Mouse (Mus musculus): ENCODE data around the gene Dgkh.

Dgkh gene

DNA sequence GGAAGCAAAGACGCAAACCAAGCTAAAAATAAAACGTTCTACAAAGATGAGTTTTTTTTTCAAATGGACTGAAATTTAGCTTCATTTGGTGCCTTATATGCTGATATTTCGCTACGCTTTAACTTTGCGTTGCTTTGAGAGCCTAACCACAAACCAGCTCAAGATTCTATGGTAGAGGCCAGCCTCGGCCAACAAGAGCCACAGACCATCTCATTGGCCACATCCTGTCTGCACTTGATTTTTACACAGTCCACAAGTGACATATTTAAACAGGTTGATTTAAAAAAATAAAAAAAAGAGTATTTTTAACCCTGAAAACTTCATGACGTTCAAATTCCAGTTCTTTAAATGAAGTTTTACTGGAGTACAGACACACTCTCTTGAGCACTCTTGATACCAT lies 16.5 kb downstream of the Dgkh start:
- DNase-seq, result no peak

DNA sequence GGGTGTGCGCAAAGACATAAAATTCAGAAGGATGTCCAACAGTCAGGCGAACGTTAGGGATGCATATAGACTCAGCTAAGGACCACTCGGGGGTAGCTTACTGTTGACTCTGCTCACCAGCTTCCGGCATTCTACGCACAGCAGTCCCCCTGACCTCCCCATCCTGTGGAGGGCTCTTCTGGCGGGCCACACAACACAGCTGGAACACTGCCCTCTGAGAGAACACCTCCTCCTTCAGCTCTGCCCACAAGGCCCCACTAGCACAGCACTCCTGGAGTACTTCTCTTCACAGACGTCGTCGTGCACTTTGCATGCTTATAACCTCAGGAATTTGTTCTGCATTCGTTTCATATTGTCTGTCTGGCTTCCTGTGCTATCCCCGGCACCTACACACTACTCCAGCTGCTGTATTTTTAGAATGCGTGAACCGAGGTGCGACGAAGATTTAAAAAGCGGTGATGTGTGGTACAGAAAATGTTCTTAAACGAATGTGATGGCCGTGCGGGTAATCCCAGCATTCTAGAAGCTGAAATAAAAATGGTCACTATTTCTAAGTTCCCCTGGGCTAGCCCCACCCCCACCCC lies 19.9 kb downstream of the Dgkh start:
- DNase-seq, result no peak

- no peak for DNase-seq
Measured at GRCm38 (mm10) chr14:78710647-78711046, 21.9 kb downstream of the Dgkh start.

GRCm38 (mm10) chr14:78705616-78706015 lies 27.0 kb downstream of the Dgkh start:
- no peak for DNase-seq

DNA sequence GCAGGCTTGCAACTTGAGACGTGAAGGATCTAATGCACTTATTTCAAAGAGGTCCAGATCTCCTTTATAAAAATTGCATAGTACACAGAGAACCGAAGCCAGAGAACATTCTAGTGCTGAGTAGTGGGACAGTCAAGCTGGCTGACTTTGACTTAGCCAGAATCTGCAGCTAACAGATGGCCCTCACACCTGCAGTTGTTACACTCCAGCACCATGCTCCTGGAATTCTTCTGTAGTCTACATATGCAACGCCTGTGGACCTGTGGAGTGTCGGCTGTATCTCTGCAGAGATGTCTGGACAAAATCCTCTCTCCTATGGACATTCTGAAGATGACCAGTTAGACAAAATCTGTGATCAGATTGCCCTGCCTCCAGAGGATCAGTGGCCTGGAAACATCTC lies 28.6 kb downstream of the Dgkh start:
- no peak for DNase-seq

DNA sequence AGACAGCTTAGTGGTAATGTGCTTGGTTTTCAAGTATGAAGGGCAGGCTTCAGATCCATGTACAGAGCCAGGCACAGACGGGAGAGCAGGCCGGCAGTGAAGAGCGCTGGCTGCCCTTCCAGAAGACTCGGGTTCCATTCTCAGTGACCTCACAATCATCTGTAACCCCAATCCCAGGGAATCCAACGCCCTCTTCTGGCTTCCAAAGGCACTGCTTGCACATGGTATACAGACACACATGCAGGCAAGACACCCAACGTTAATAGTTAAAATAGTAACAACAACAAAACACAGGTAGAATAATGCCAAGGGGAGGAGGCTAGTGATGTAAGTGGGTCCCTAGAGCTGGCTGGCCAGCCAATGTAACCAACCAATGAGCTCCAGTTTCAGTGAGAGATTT lies 29.2 kb downstream of the Dgkh start:
- no peak for DNase-seq

DNA sequence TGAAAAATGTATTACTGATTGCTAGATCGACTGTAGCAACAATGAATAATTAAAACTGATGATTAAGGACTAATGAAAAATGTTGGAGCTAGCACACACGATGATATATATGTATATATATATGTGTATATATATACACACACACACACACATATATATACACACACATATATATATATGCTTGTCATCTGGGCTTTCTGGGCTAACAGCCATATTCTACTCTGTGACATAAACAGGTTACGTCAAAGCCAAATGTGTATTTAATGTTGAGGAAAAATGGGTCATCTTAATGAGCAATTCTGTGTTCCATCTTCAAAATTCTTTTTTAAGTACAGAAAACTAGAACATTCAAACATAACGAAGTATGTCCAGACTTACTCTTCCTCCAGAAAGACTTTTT lies 30.5 kb downstream of the Dgkh start:
- DNase-seq, result no peak

DNA sequence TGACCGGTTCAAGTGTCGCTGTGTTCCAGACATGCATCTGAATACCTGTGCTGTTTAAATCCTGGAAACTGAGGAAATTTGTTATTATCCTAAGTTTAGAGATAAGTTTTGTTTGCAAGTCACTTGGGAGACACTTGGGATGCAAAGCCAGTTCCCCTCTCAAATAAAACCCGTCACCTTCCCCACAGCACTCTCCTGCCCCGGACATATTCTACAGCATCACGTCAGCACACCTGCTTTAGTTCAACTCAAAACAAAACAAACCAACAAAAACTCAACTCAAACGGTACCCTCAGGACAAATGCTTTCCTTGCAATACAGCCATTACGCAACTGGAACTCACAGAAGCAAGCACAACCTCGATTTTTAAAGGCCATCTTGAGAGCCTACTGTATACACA lies 31.1 kb downstream of the Dgkh start:
- no peak for DNase-seq

DNA sequence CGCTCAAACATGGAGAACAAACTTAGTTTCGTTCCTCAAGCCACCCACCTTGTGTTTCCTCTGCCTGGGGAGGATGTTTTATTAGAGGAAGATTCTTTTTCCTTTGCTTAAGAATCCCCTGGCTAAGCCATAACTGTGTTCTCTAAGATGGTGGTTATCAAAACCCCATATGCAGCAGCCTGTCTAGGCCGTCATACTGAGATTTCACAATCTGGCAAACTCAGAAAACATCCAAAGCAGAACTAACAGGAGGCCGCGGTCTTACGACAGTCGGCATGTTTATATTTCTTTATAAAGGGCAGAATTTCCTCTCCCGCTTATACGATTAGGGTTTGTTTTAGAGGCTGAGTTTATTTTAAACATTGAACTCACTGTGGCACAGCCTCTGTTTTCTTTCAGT lies 31.5 kb downstream of the Dgkh start:
- DNase-seq, result no peak

DNA sequence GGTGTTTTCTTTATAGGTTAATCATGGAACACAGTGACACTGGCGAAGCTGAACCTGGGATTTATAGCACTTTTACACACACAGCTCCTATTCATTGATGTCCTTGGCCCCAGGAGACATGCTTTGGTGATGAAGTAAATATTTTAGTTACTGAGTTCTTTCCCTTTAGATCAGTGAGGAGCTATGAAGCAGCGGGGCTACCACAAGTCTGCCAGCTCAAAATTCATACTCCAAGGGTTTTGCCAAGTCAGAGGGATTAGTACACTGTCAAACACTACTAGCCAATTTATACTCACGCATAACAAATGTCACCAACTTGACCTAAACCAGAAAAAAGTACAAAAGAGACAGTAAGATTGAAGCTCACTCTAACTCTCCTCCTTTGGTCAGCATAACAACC lies 32.9 kb downstream of the Dgkh start:
- DNase-seq, result no peak

- DNase-seq, result no peak
Measured at GRCm38 (mm10) chr14:78699196-78699595, 33.4 kb downstream of the Dgkh start.

DNA sequence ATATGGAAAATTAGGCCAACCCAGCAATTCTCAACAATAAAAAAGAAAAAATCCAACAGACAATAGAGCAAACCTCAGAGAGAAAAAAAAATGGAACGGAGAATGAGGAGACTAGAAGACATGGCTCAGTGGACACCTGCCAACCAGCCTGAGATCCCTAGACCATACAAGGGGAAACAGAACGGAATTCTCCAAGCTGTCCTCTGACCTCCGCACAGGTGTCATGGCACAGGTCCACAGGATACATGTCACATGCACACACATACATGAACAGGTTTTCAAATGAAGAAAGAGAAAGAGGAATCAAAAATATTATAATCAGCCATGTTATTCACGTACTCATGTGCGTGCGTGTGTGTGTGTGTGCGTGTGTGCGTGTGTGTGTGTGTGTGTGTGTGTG lies 38.5 kb downstream of the Dgkh start:
- DNase-seq, result no peak

DNA sequence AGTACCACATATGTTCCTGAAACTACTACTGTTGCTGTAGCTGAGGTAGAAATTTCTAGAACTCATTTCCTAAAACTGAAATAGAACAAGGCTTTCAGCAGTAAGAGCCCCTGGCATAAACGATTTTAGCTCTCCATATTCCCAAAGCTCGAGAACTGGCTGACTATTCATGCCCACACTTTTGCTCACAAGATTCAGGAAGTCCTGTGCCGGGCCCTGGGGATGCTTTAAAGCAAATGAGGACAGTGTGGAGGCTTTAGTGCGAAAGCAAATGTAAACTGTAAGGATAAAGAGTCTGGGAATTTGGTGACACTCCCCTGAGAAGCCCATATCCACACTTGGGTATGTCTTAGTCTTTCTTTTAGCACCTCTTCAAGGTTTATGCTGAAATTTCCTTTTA lies 40.0 kb downstream of the Dgkh start:
- no peak for DNase-seq

DNA sequence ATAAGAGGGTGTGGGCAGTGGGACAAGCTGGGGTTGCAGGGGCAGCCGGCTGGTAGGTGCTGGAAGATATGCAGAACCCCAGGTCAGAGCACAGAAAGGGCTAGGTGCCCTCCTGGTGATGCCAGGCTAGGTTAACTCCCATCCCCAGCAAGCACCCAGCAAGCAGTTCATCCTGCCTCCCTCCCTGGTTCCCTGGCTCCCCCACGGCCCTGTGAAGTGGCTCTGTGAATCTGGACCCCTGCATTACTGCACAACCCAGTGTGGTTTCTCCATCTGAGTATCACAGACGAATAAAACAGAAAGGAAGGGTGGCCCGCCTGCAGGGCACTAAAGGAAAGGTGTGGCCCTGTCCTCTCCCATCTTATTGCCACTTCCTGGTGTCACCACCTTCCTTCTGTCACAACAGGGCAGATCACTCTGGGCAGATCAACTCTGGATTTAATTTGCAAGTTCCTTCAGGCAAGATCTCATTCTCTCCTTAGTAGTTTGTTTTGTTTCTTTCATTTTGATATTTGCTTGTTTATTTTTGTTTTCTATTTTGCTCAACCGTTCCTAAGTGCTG lies 40.6 kb downstream of the Dgkh start:
- DNase-seq, result no peak

DNA sequence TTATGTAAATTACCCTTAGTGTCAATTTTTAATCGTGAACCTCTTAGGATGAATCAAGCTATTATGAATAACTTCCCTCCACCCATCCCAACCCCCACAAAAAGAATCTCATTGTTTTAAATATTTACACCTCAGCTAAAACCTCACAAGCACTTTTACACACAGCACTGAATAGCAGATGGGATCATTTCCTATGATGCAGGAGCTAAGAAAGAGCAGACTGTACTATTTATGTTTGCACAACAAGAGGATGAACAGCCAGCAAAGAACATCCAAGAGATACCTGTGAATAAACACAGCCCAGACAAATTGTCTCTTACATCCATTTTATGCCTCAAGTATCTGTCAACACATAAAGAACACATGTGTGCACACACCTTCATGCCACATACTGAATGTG lies 41.7 kb downstream of the Dgkh start:
- DNase-seq, result no peak

DNA sequence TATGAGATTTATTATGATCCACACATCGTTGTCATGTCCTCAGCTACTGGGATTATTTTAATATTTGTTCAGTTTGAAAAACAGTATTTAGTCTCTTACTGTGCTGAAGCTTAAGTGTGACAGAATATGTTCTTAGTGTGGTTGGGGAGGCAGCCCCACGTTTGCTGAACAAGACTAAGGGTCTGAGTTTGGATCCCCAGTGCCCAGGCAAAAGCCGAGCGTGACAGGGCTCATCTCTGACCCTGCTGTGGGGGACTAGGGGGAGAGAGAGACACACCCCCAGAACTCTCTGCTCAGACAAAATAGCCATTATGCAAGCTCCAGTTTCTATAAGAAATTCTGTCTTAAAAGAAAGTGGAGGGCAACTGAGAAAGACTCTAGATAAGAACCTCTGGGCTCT lies 42.2 kb downstream of the Dgkh start:
- no peak for DNase-seq

GRCm38 (mm10) chr14:78689950-78690349 lies 42.6 kb downstream of the Dgkh start:
- no peak for DNase-seq

- no peak for DNase-seq
Measured at GRCm38 (mm10) chr14:78687716-78688115, 44.9 kb downstream of the Dgkh start.

DNA sequence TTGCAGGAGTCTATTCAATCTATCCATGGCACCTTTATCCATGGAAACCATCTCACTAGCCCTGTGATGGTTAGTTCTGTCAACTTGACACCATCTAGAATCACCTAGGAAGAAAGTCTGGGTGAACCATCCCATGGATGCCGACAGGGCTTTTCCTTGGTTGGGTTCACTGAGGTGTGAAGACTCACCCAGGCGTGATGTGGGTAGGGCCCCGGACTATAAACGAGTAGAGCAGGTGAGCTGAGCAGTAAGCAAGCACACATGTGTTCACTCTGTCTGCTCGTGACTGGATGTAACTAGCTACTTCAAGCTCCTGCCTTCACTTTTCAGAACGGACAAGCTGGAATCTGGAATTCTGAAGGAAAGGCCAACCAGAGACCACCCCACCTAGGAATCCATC lies 45.9 kb downstream of the Dgkh start:
- no peak for DNase-seq

DNA sequence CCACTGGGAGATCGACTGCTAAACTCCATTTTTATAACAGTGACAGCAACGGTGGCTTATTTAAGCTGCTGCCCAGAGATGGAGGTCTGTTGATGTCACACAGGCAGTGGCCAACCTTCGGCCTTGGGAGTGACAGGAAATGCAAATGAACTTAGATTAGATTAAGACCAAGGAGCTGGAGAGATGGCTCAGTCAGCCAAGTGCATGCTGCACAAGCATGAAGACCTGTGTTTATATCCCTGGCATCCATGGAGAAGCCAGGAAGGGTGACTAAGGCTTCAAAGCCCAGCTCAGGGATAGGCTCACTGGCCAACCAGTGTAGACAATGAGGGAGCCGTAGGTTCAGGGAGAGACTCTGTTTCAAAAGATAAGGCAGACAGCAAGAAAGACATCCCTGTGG lies 48.4 kb downstream of the Dgkh start:
- DNase-seq, result no peak

DNA sequence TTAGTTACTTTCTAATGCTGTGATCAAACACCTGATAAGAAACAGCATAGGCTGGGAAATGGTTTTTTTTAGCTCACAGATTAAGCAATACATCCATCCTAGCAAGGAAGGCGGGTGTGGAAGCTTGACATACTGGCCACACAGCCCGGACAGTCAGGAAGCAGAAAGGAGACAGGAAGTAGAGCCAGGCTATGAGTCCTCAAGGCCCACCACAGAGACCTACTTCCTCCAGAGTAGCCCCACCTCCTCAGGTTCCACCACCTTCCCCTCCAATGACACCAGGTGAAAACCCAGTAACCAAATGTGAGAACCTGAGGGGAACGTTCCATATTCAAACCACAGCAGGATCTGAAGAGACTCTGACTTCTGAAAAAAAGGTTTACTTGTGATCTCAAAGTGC lies 53.6 kb downstream of the Dgkh start:
- DNase-seq, result no peak

- DNase-seq, result no peak
Measured at GRCm38 (mm10) chr14:78677852-78678588, 54.6 kb downstream of the Dgkh start.

GRCm38 (mm10) chr14:78676457-78676856 lies 56.1 kb downstream of the Dgkh start:
- DNase-seq, result no peak

- DNase-seq, result no peak
Measured at GRCm38 (mm10) chr14:78674606-78675005, 58.0 kb downstream of the Dgkh start.

DNA sequence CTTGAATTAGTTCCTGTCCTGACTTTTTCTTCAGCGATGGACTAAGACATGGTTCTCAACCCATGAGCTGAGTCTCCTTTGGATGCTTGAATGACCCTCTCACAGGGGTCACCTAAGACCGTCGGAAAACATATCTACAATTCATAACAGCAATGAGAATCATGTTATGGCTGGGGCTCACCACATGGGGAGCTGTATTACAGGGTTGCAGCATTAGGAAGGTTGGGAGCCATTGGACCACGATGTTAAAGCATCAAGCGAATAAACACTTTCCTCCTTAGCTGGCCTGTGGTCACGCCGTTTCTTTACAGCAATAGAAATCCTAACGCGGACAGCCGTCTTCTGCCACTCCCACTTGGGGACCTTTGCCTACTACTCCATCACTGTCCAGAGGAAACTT lies 62.6 kb downstream of the Dgkh start:
- no peak for DNase-seq
